Mouse (Mus musculus): ENCODE measurements at regions not wholly inside any gene's neighbourhood (a gene's known extent, or its start where the extent isn't known, plus 50 kb on each side); places are given as distances from the start of the nearest gene placed in this dataset.

GRCm38 (mm10) chr1:23214462-23215158, 112.6 kb upstream of the 4933415F23Rik start:
- no peak for DNase-seq (ENCODE audit: low read depth in 2 of 2, low spot score in 2 of 2)

- no peak for DNase-seq (ENCODE audit: low read depth in 2 of 2, low spot score in 2 of 2)
These were observed 105.8 kb upstream of the 4933415F23Rik start for GRCm38 (mm10) chr1:23207843-23208242.

- DNase-seq (ENCODE audit: low read depth in 2 of 2, low spot score in 2 of 2), result no peak
These were observed 105.0 kb upstream of the 4933415F23Rik start for GRCm38 (mm10) chr1:23207024-23207423.

GRCm38 (mm10) chr1:23202511-23203435, 100.7 kb upstream of the 4933415F23Rik start:
- no peak for DNase-seq (ENCODE audit: low read depth in 2 of 2, low spot score in 2 of 2)

GRCm38 (mm10) chr1:23200460-23200859, 98.4 kb upstream of the 4933415F23Rik start:
- no peak for DNase-seq (ENCODE audit: low read depth in 2 of 2, low spot score in 2 of 2)

- DNase-seq (ENCODE audit: low read depth in 2 of 2, low spot score in 2 of 2), result no peak
These were observed 88.4 kb upstream of the 4933415F23Rik start for GRCm38 (mm10) chr1:23190316-23191005.

- DNase-seq (ENCODE audit: low read depth in 2 of 2, low spot score in 2 of 2), result no peak
These were observed 87.7 kb upstream of the 4933415F23Rik start for GRCm38 (mm10) chr1:23189790-23190189.

- DNase-seq (ENCODE audit: low read depth in 2 of 2, low spot score in 2 of 2), result no peak
These were observed 86.2 kb upstream of the 4933415F23Rik start for GRCm38 (mm10) chr1:23188216-23188615.

- DNase-seq (ENCODE audit: low read depth in 2 of 2, low spot score in 2 of 2), result no peak
These were observed 85.6 kb upstream of the 4933415F23Rik start for GRCm38 (mm10) chr1:23187446-23188206.

- DNase-seq (ENCODE audit: low read depth in 2 of 2, low spot score in 2 of 2), result no peak
These were observed 82.7 kb upstream of the 4933415F23Rik start for GRCm38 (mm10) chr1:23184728-23185127.

- DNase-seq (ENCODE audit: low read depth in 2 of 2, low spot score in 2 of 2), result no peak
These were observed 80.5 kb upstream of the 4933415F23Rik start for GRCm38 (mm10) chr1:23182541-23182940.

GRCm38 (mm10) chr1:23178335-23178974, 76.4 kb upstream of the 4933415F23Rik start:
- no peak for DNase-seq (ENCODE audit: low read depth in 2 of 2, low spot score in 2 of 2)

- DNase-seq (ENCODE audit: low read depth in 2 of 2, low spot score in 2 of 2), result no peak
These were observed 72.0 kb upstream of the 4933415F23Rik start for GRCm38 (mm10) chr1:23174022-23174421.

- DNase-seq (ENCODE audit: low read depth in 2 of 2, low spot score in 2 of 2), result no peak
These were observed 71.2 kb upstream of the 4933415F23Rik start for GRCm38 (mm10) chr1:23173054-23173802.

GRCm38 (mm10) chr1:23171336-23171735, 69.3 kb upstream of the 4933415F23Rik start:
- no peak for DNase-seq (ENCODE audit: low read depth in 2 of 2, low spot score in 2 of 2)

- DNase-seq (ENCODE audit: low read depth in 2 of 2, low spot score in 2 of 2), result no peak
These were observed 68.7 kb upstream of the 4933415F23Rik start for GRCm38 (mm10) chr1:23170711-23171110.

- no peak for DNase-seq (ENCODE audit: low read depth in 2 of 2, low spot score in 2 of 2)
These were observed 66.5 kb upstream of the 4933415F23Rik start for GRCm38 (mm10) chr1:23168504-23168903.

GRCm38 (mm10) chr1:23163371-23163935, 61.4 kb upstream of the 4933415F23Rik start:
- DNase-seq (ENCODE audit: low read depth in 2 of 2, low spot score in 2 of 2), result no peak

- no peak for DNase-seq (ENCODE audit: low read depth in 2 of 2, low spot score in 2 of 2)
These were observed 60.7 kb upstream of the 4933415F23Rik start for GRCm38 (mm10) chr1:23162766-23163165.

Measured in CD8-positive naive resting alpha-beta T cell, adult 2 months (primary cell).